Mouse (Mus musculus) hindbrain, postnatal 0 days (tissue): ENCODE measurements around the gene Alox12. TPM values are rescaled to one million over a fixed set of nuclear protein-coding genes. Genes with fewer than 3 reads are reported as not detected.

ENCODE experiments used
- ATAC-seq: fragments of 200-750 bp; cut with Nextera tagmentation; 2 replicates; pipeline ENCODE4 v1.8.0; 2017; ENCODE audit warnings: mild to moderate bottlenecking, moderate TSS enrichment, moderate library complexity
- DNase-seq: peaks from one replicate; pipeline ENCODE4 v3.0.0-alpha.2; 2015; ENCODE audit warnings: low spot score
- H3K27ac ChIP-seq: fragments of 300-500 bp; sonication (generic); 2 replicates; pipeline ENCODE4 v1.5.1; 2014; ENCODE audit warnings: mild to moderate bottlenecking
- H3K27me3 ChIP-seq: fragments of 300-500 bp; sonication (generic); 2 replicates; pipeline ENCODE4 v1.6.1; 2014; ENCODE audit warnings: low read length, mixed read lengths; ENCODE audit not compliant: insufficient read depth
- H3K36me3 ChIP-seq: fragments of 300-500 bp; sonication (generic); 2 replicates; pipeline ENCODE4 v1.6.1; 2014; ENCODE audit warnings: low read length, mixed read lengths; ENCODE audit not compliant: insufficient read depth
- H3K4me1 ChIP-seq: fragments of 300-500 bp; sonication (generic); 2 replicates; pipeline ENCODE4 v1.6.1; 2014; ENCODE audit warnings: antibody characterized with exemption, low read length, mixed read lengths; ENCODE audit not compliant: insufficient read depth
- H3K4me2 ChIP-seq: fragments of 300-500 bp; sonication (generic); 2 replicates; pipeline ENCODE4 v1.6.1; 2014; ENCODE audit warnings: low read depth, mild to moderate bottlenecking, low read length, moderate library complexity, mixed read lengths
- H3K4me3 ChIP-seq: fragments of 300-500 bp; sonication (generic); 2 replicates; pipeline ENCODE4 v1.5.1; 2014; ENCODE audit warnings: low read length
- H3K9ac ChIP-seq: fragments of 300-500 bp; sonication (generic); replicated peaks from 2 replicates; pipeline ENCODE4 v1.6.1; 2014; ENCODE audit warnings: mild to moderate bottlenecking, low read length, moderate library complexity, mixed read lengths
- H3K9me3 ChIP-seq: fragments of 300-500 bp; sonication (generic); 2 replicates; pipeline ENCODE4 v1.6.1; 2016; ENCODE audit warnings: low read length, mixed read lengths
- CTCF ChIP-seq: IDR thresholded peaks from 2 replicates; pipeline ENCODE4 v1.5.1; 2016; ENCODE audit warnings: antibody characterized with exemption, control low read depth, low read depth
- WGBS: fragments of 180-500 bp; shearing (Covaris S2); extraction: QIAGEN DNeasy Blood & Tissue Kit; methylation state at CpG from one replicate; pipeline ENCODE4 v1.1.7; 2014; 5-methylcytosine and 5-hydroxymethylcytosine counted together
- polyA plus RNA-seq: library from polyadenylated mRNA; unstranded; fragments of >200 nt; fragmentation: Nextera tagmentation; extraction: Ambion mirVana; gene quantifications from 2 replicates; pipeline ENCODE4 v1.2.1, GENCODE M21; 2015
- total RNA-seq: library from RNA; depleted of rRNA; stranded (reverse); fragments of >200 nt; gene quantifications from 2 replicates; pipeline ENCODE4 v1.2.3, GENCODE M21; 2014

Alox12 gene
- total and polyA plus RNA-seq, 2 experiments from 2014 or later: 0.16 to 0.49 TPM

GRCm38 (mm10) chr11:70219873-70220272, 35.3 kb downstream of the Alox12 start:
- 52% methylated on average over 7 of the region's 7 CpGs for WGBS
- TF ChIP-seq CTCF: no peak

GRCm38 (mm10) chr11:70218741-70219470, 36.2 kb downstream of the Alox12 start:
- H3K27me3 ChIP-seq: no peaks in the 10 kb centered on the region
- ATAC-seq (no peak), DNase-seq (no peak)
- no peak for TF ChIP-seq CTCF
- H3K4me2 ChIP-seq: peak overlapping the region; percentile 67
- H3K27ac ChIP-seq: no peak overlapping the region
- peak overlapping the region; percentile 68; the same call in 1 of the 2 replicates for H3K9ac ChIP-seq
- H3K4me1 ChIP-seq: peaks cover 27% of the 10 kb centered on the region
- no peaks in the 10 kb centered on the region for H3K9me3 ChIP-seq
- 88% methylated on average over 15 of the region's 15 CpGs for WGBS
- peaks cover 3% of the 10 kb centered on the region; the same call in 1 of the 2 replicates for H3K36me3 ChIP-seq
- peak overlapping the region; percentile 54 for H3K4me3 ChIP-seq

More at GRCm38 (mm10) chr11:70219873-70220272, 35.3 kb downstream of the Alox12 start:
- Histone ChIP-seq H3K27me3 (no peaks in the 10 kb centered on the region), H3K4me1 (peaks cover 23% of the 10 kb centered on the region), H3K9ac (peak overlapping the region; percentile 68), H3K36me3 (peaks cover 3% of the 10 kb centered on the region; the same call in 1 of the 2 replicates), H3K9me3 (no peaks in the 10 kb centered on the region), H3K4me2 (peak overlapping the region; percentile 67), H3K4me3 (peak overlapping the region; percentile 54), H3K27ac (peak overlapping the region; percentile 82)
- ATAC-seq: no peak
- no peak for DNase-seq

- H3K4me1 ChIP-seq: peaks cover 30% of the 10 kb centered on the region
- 92% methylated on average over 4 of the region's 4 CpGs for WGBS
Measured at GRCm38 (mm10) chr11:70218039-70218438, 37.1 kb downstream of the Alox12 start.

GRCm38 (mm10) chr11:70216103-70216502, 39.0 kb downstream of the Alox12 start:
- WGBS: 49% methylated on average over 3 of the region's 3 CpGs
- H3K9me3 ChIP-seq: no peaks in the 10 kb centered on the region
- H3K27ac ChIP-seq: no peak overlapping the region
- TF ChIP-seq CTCF: no peak
- no peak for ATAC-seq
- no peak overlapping the region for H3K4me2 ChIP-seq
- peaks cover 22% of the 10 kb centered on the region; the same call in 1 of the 2 replicates for H3K4me1 ChIP-seq
- H3K4me3 ChIP-seq: no peak overlapping the region
- H3K9ac ChIP-seq: no peak overlapping the region
- DNase-seq: no peak
- peaks cover 3% of the 10 kb centered on the region; the same call in 1 of the 2 replicates for H3K36me3 ChIP-seq
- no peaks in the 10 kb centered on the region for H3K27me3 ChIP-seq

More at GRCm38 (mm10) chr11:70218039-70218438, 37.1 kb downstream of the Alox12 start:
- H3K9ac ChIP-seq: no peak overlapping the region
- H3K27ac ChIP-seq: no peak overlapping the region
- no peaks in the 10 kb centered on the region for H3K27me3 ChIP-seq
- no peak for TF ChIP-seq CTCF
- DNase-seq (no peak), ATAC-seq (no peak)
- H3K36me3 ChIP-seq: peaks cover 3% of the 10 kb centered on the region; the same call in 1 of the 2 replicates
- no peak overlapping the region for H3K4me2 ChIP-seq
- H3K4me3 ChIP-seq: no peak overlapping the region
- no peaks in the 10 kb centered on the region for H3K9me3 ChIP-seq

- no peak overlapping the region for H3K9ac ChIP-seq
- no peak for DNase-seq
- no peak overlapping the region for H3K4me3 ChIP-seq
Measured at GRCm38 (mm10) chr11:70215301-70215700, 39.9 kb downstream of the Alox12 start.

GRCm38 (mm10) chr11:70214856-70215209, 40.3 kb downstream of the Alox12 start:
- Histone ChIP-seq H3K36me3 (peaks cover 3% of the 10 kb centered on the region; the same call in 1 of the 2 replicates), H3K9me3 (no peaks in the 10 kb centered on the region), H3K4me3 (peak overlapping the region; percentile 44), H3K27ac (no peak overlapping the region), H3K4me1 (peaks cover 19% of the 10 kb centered on the region; the same call in 1 of the 2 replicates), H3K9ac (peak overlapping the region; percentile 54), H3K27me3 (no peaks in the 10 kb centered on the region), H3K4me2 (peak overlapping the region; percentile 77)
- no peak for DNase-seq
- 9% methylated on average over 18 of the region's 18 CpGs for WGBS
- 0 out of 2 replicates have a peak, but pooled peaks have one; percentile 11 for ATAC-seq
- TF ChIP-seq CTCF: no peak

More at GRCm38 (mm10) chr11:70215301-70215700, 39.9 kb downstream of the Alox12 start:
- peak overlapping the region; percentile 77 for H3K4me2 ChIP-seq
- H3K27ac ChIP-seq: no peak overlapping the region
- peaks cover 22% of the 10 kb centered on the region; the same call in 1 of the 2 replicates for H3K4me1 ChIP-seq
- no peaks in the 10 kb centered on the region for H3K27me3 ChIP-seq
- H3K36me3 ChIP-seq: peaks cover 3% of the 10 kb centered on the region; the same call in 1 of the 2 replicates
- ATAC-seq: no peak
- no peaks in the 10 kb centered on the region for H3K9me3 ChIP-seq
- no peak for TF ChIP-seq CTCF
- WGBS: 15% methylated on average over 22 of the region's 22 CpGs
